Mouse (Mus musculus) yolk sac, embryonic 10.5 days (tissue): Measurements from ENCODE around the gene Dnajb7.

Experiments
- DNase-seq: peaks from one replicate; pipeline ENCODE4 v3.0.0-alpha.2; 2017; ENCODE audit warnings: low spot score

Gene Dnajb7

GRCm38 (mm10) chr15:81365246-81365645 is 42.9 kb downstream of the Dnajb7 start:
- peak; percentile 44 for DNase-seq

- no peak for DNase-seq
These were observed 43.8 kb downstream of the Dnajb7 start for GRCm38 (mm10) chr15:81364271-81364670.

- DNase-seq = no peak
These were observed 45.6 kb downstream of the Dnajb7 start for GRCm38 (mm10) chr15:81362501-81362900.

GRCm38 (mm10) chr15:81361417-81362015 is 46.6 kb downstream of the Dnajb7 start:
- DNase-seq = no peak

- no peak for DNase-seq
These were observed 47.1 kb downstream of the Dnajb7 start for GRCm38 (mm10) chr15:81361022-81361404.

- DNase-seq = peak; percentile 97
These were observed 47.6 kb downstream of the Dnajb7 start, which contains the start of gene Slc25a17 for GRCm38 (mm10) chr15:81360345-81361021. Gene Slc25a17, minus strand, starts transcription at chr15:81360812.

GRCm38 (mm10) chr15:81359421-81359820 is 48.7 kb downstream of the Dnajb7 start:
- no peak for DNase-seq

GRCm38 (mm10) chr15:81358943-81359342 is 49.2 kb downstream of the Dnajb7 start:
- DNase-seq = peak; percentile 63

GRCm38 (mm10) chr15:81356946-81357345 is 51.2 kb downstream of the Dnajb7 start:
- DNase-seq = peak; percentile 36
